Mouse (Mus musculus) thymus, postnatal 4 days (tissue): ENCODE data around the gene Fbxw2.
"Not testable (repeated sequence)": the region's sequence is repeated elsewhere in the genome, so short reads cannot be mapped to it uniquely, and the experiment has no call there.

Experiments used
- DNase-seq: peaks from one replicate; pipeline ENCODE4 v3.0.0; 2021

Gene Fbxw2

GRCm38 (mm10) chr2:34771368-34772226 lies 54.5 kb downstream of the Fbxw2 start, which contains the start of gene Hspa5:
Gene Hspa5, plus strand, starts transcription at chr2:34771970.
- peak; percentile 95 for DNase-seq

- DNase-seq = no peak
Observed at GRCm38 (mm10) chr2:34770951-34771350, 55.2 kb downstream of the Fbxw2 start.

- no peak for DNase-seq
Observed at GRCm38 (mm10) chr2:34770049-34770448, 56.1 kb downstream of the Fbxw2 start.

GRCm38 (mm10) chr2:34764801-34765200 lies 61.3 kb downstream of the Fbxw2 start:
- DNase-seq = no peak

GRCm38 (mm10) chr2:34762872-34763271 lies 63.2 kb downstream of the Fbxw2 start:
- DNase-seq = no peak

GRCm38 (mm10) chr2:34762174-34762573 lies 63.9 kb downstream of the Fbxw2 start:
- DNase-seq = no peak

GRCm38 (mm10) chr2:34761272-34761671 lies 64.8 kb downstream of the Fbxw2 start:
- not testable (repeated sequence) for DNase-seq

GRCm38 (mm10) chr2:34757341-34757740 lies 68.8 kb downstream of the Fbxw2 start:
- DNase-seq = no peak

GRCm38 (mm10) chr2:34754551-34755358 lies 71.4 kb downstream of the Fbxw2 start, which contains the start of gene Gapvd1:
Gene Gapvd1, minus strand, starts transcription at chr2:34755232.
- peak; percentile 64 for DNase-seq
